Mouse (Mus musculus) neural tube, embryonic 13.5 days (tissue): ENCODE results near the gene Uqcrh. TPM values are rescaled to one million over a fixed set of nuclear protein-coding genes. Genes with fewer than 3 reads are reported as not detected.

Source experiments
- ATAC-seq: fragments of 200-750 bp; cut with Nextera tagmentation; 2 replicates; pipeline ENCODE4 v1.8.0; 2017; ENCODE audit warnings: low read depth, mild to moderate bottlenecking, moderate TSS enrichment, moderate library complexity
- H3K27ac ChIP-seq: fragments of 300-500 bp; sonication (generic); replicated peaks from 2 replicates; pipeline ENCODE4 v1.5.1; 2015; ENCODE audit warnings: moderate library complexity, mild to moderate bottlenecking, inconsistent platforms
- H3K27me3 ChIP-seq: fragments of 300-500 bp; sonication (generic); 2 replicates; pipeline ENCODE4 v1.6.1; 2015; ENCODE audit warnings: mild to moderate bottlenecking, inconsistent platforms
- H3K36me3 ChIP-seq: fragments of 300-500 bp; sonication (generic); 2 replicates; pipeline ENCODE4 v1.6.1; 2015; ENCODE audit warnings: mild to moderate bottlenecking, inconsistent platforms
- H3K4me1 ChIP-seq: fragments of 300-500 bp; sonication (generic); replicated peaks from 2 replicates; pipeline ENCODE4 v1.6.1; 2015; ENCODE audit warnings: inconsistent platforms
- H3K4me2 ChIP-seq: fragments of 300-500 bp; sonication (generic); 2 replicates; pipeline ENCODE4 v1.6.1; 2015; ENCODE audit warnings: inconsistent platforms, mild to moderate bottlenecking, moderate library complexity
- H3K4me3 ChIP-seq: fragments of 300-500 bp; sonication (generic); 2 replicates; pipeline ENCODE4 v1.5.1; 2015; ENCODE audit warnings: mild to moderate bottlenecking, inconsistent platforms
- H3K9ac ChIP-seq: fragments of 300-500 bp; sonication (generic); 2 replicates; pipeline ENCODE4 v1.6.1; 2015; ENCODE audit warnings: moderate library complexity, mild to moderate bottlenecking, inconsistent platforms
- H3K9me3 ChIP-seq: fragments of 300-500 bp; sonication (generic); 2 replicates; pipeline ENCODE4 v1.6.1; 2016; ENCODE audit warnings: inconsistent platforms
- WGBS: fragments of 180-500 bp; shearing (Covaris S2); methylation state at CpG from one replicate; pipeline ENCODE4 v1.1.7; 2015; 5-methylcytosine and 5-hydroxymethylcytosine counted together
- polyA plus RNA-seq: library from polyadenylated mRNA; unstranded; fragments of >200 nt; fragmentation: Nextera tagmentation; extraction: Ambion mirVana; gene quantifications from 2 replicates; pipeline ENCODE4 v1.2.1, GENCODE M21; 2015

The Uqcrh gene
- polyA plus RNA-seq, 1 experiment from 2014 or later = 500 TPM

DNA sequence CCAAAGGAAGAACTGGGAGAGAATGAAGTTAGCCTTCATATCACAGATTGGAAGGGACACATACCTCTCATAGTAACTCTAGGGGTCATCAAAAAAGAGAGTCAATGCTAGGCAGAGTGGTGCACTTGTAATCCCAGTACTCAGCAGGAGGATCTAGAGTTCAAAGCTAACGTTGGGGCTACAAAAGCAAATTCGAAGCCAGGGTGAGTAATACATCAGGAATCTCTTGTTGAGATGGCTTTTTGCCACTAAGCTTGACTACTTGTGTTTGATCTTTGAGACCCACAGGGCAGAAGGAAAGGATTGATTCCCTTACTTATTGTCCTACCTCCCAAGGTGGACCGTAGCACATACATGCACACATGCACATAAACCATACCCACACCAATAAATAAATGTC is 25.7 kb downstream of the Uqcrh start:
- H3K36me3 ChIP-seq = peaks cover 12% of the 10 kb centered on the region; the same call in 1 of the 2 replicates
- no peak overlapping the region for H3K4me2 ChIP-seq
- no peak overlapping the region for H3K4me3 ChIP-seq
- 89% methylated on average over 3 of the region's 3 CpGs for WGBS
- H3K27ac ChIP-seq = no peak overlapping the region
- H3K27me3 ChIP-seq = no peaks in the 10 kb centered on the region
- no peak for ATAC-seq
- H3K9me3 ChIP-seq = no peaks in the 10 kb centered on the region
- no peak overlapping the region for H3K9ac ChIP-seq
- H3K4me1 ChIP-seq = peaks cover 15% of the 10 kb centered on the region

- Histone ChIP-seq H3K4me3 (no peak overlapping the region), H3K27ac (no peak overlapping the region), H3K4me1 (peaks cover 12% of the 10 kb centered on the region), H3K36me3 (peaks cover 17% of the 10 kb centered on the region; the same call in 1 of the 2 replicates), H3K9me3 (no peaks in the 10 kb centered on the region), H3K9ac (no peak overlapping the region), H3K4me2 (no peak overlapping the region), H3K27me3 (no peaks in the 10 kb centered on the region)
- 84% methylated on average over 7 of the region's 7 CpGs for WGBS
- no peak for ATAC-seq
Observed at GRCm38 (mm10) chr4:116048130-116048920, 26.5 kb downstream of the Uqcrh start.

DNA sequence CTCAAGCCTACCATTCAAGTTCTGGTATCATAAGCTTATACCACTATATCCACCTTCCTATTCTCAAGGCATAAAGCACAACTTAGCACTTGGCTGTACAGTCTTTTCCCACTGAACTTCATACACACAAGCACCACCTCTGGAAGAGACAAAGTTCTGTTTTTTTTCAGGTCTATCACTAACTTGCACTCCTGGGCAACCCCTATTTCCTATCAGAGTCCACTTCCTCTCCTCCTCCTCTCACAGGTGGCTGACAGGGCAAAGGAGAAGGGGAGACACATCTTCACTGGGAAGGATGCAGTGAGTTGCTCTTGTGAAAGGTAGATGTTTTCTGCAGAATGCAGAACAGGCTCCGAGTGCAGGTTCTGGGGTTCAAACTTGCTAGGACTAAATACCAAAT is 27.2 kb downstream of the Uqcrh start:
- H3K4me3 ChIP-seq = no peak overlapping the region
- H3K9me3 ChIP-seq = no peaks in the 10 kb centered on the region
- no peak overlapping the region for H3K27ac ChIP-seq
- H3K9ac ChIP-seq = no peak overlapping the region
- no peak overlapping the region for H3K4me2 ChIP-seq
- H3K27me3 ChIP-seq = no peaks in the 10 kb centered on the region
- peaks cover 18% of the 10 kb centered on the region for H3K36me3 ChIP-seq
- ATAC-seq = no peak
- WGBS = 95% methylated on average over 1 of the region's 1 CpGs
- H3K4me1 ChIP-seq = peaks cover 7% of the 10 kb centered on the region; the same call in 1 of the 2 replicates

- H3K27me3 ChIP-seq = no peaks in the 10 kb centered on the region
- H3K9me3 ChIP-seq = no peaks in the 10 kb centered on the region
- no peak overlapping the region for H3K9ac ChIP-seq
- 92% methylated on average over 2 of the region's 2 CpGs for WGBS
- H3K4me3 ChIP-seq = no peak overlapping the region
- no peaks in the 10 kb centered on the region for H3K4me1 ChIP-seq
- no peak overlapping the region for H3K27ac ChIP-seq
- ATAC-seq = no peak
- no peak overlapping the region for H3K4me2 ChIP-seq
- peaks cover 25% of the 10 kb centered on the region for H3K36me3 ChIP-seq
Observed at GRCm38 (mm10) chr4:116046604-116047003, 28.3 kb downstream of the Uqcrh start.

DNA sequence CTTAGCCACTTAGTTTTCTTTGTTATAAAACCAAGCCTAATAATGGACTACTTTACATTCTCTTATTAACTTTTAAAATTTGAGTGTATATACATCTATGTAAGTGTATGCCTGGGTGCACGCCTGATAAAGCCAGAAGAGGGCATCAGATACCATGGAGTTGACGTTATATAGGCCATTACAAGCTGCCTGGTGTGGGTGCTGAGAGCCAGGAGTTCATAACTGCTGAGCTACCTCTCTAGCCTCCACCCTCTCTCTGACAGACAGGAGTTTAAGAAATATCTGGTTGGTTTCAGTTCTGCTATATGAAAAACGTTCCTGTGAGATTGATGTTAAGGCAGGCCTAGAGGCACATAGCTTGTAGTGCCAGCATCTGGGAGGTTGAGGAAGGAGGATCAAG is 32.7 kb downstream of the Uqcrh start:
- 89% methylated on average over 3 of the region's 3 CpGs for WGBS
- H3K9me3 ChIP-seq = no peaks in the 10 kb centered on the region
- H3K4me1 ChIP-seq = no peaks in the 10 kb centered on the region
- H3K36me3 ChIP-seq = peaks cover 32% of the 10 kb centered on the region
- no peak overlapping the region for H3K4me2 ChIP-seq
- H3K27ac ChIP-seq = no peak overlapping the region
- H3K9ac ChIP-seq = no peak overlapping the region
- no peaks in the 10 kb centered on the region for H3K27me3 ChIP-seq
- no peak overlapping the region for H3K4me3 ChIP-seq
- ATAC-seq = no peak

GRCm38 (mm10) chr4:116040466-116040865 is 34.4 kb downstream of the Uqcrh start:
- WGBS = 90% methylated on average over 2 of the region's 2 CpGs
- Histone ChIP-seq H3K27me3 (no peaks in the 10 kb centered on the region), H3K27ac (no peak overlapping the region), H3K4me1 (no peaks in the 10 kb centered on the region), H3K9ac (no peak overlapping the region), H3K9me3 (no peaks in the 10 kb centered on the region), H3K4me3 (no peak overlapping the region), H3K4me2 (no peak overlapping the region), H3K36me3 (peaks cover 36% of the 10 kb centered on the region)
- ATAC-seq = no peak

GRCm38 (mm10) chr4:116033374-116033773 is 41.5 kb downstream of the Uqcrh start:
- no peak overlapping the region for H3K4me2 ChIP-seq
- no peak overlapping the region for H3K4me3 ChIP-seq
- no peaks in the 10 kb centered on the region for H3K27me3 ChIP-seq
- no peak overlapping the region for H3K27ac ChIP-seq
- H3K4me1 ChIP-seq = no peaks in the 10 kb centered on the region
- H3K9ac ChIP-seq = no peak overlapping the region
- no peak for ATAC-seq
- H3K36me3 ChIP-seq = peaks cover 42% of the 10 kb centered on the region
- no peaks in the 10 kb centered on the region for H3K9me3 ChIP-seq
- 92% methylated on average over 5 of the region's 5 CpGs for WGBS

DNA sequence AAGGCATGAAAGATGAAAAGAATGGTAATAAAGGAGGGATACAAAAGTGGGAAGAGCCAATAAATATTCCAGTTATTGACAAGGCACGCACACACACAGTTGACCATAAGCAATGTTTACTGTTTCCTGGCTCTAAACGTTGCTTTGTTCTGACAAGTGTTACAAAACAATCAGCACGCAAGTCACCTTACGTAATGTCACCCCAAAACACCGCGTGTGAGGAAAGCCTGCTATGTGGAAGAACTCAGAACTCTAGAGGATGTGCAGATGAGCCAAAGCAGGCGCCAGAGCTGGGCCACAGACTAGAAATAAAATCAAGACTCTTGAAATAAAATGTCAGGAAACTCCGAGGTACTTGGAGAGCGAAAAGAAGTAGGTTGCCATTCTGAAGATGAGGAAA is 42.0 kb downstream of the Uqcrh start:
- WGBS = 89% methylated on average over 9 of the region's 9 CpGs
- H3K27me3 ChIP-seq = no peaks in the 10 kb centered on the region
- no peak overlapping the region for H3K27ac ChIP-seq
- ATAC-seq = no peak
- H3K4me3 ChIP-seq = no peak overlapping the region
- H3K36me3 ChIP-seq = peaks cover 42% of the 10 kb centered on the region
- no peak overlapping the region for H3K9ac ChIP-seq
- no peaks in the 10 kb centered on the region for H3K4me1 ChIP-seq
- H3K9me3 ChIP-seq = no peaks in the 10 kb centered on the region
- H3K4me2 ChIP-seq = no peak overlapping the region

GRCm38 (mm10) chr4:116017902-116018746 is 56.7 kb downstream of the Uqcrh start, which contains the start of gene Faah:
Faah (minus strand) TSS chr4:116017926.
- peaks cover 58% of the 10 kb centered on the region for H3K27me3 ChIP-seq
- H3K36me3 ChIP-seq = no peaks in the 10 kb centered on the region
- no peaks in the 10 kb centered on the region for H3K9me3 ChIP-seq
- ATAC-seq = no peak; the same call in none of the 2 replicates
- peak within 1 kb of the TSS; percentile 91 for H3K4me2 ChIP-seq
- H3K27ac ChIP-seq = peak within 1 kb of the TSS; percentile 25; the same call in 1 of the 2 replicates
- peaks cover 11% of the 10 kb centered on the region for H3K4me1 ChIP-seq
- WGBS = 4% methylated on average over 18 of the region's 18 CpGs
- H3K9ac ChIP-seq = peak within 1 kb of the TSS; percentile 80
- peak within 1 kb of the TSS; percentile 65 for H3K4me3 ChIP-seq

GRCm38 (mm10) chr4:116017300-116017901 is 57.5 kb downstream of the Uqcrh start:
- peak; percentile 92 for ATAC-seq
- Histone ChIP-seq H3K27me3 (peaks cover 58% of the 10 kb centered on the region), H3K4me2 (peak overlapping the region; percentile 91), H3K27ac (peak overlapping the region; percentile 25; the same call in 1 of the 2 replicates), H3K36me3 (no peaks in the 10 kb centered on the region), H3K4me3 (peak overlapping the region; percentile 65), H3K9me3 (no peaks in the 10 kb centered on the region), H3K4me1 (peaks cover 11% of the 10 kb centered on the region), H3K9ac (peak overlapping the region; percentile 80)
- under 1% methylated on average over 60 of the region's 60 CpGs for WGBS
